Mouse (Mus musculus) ES-Bruce4 (cell line): Measurements from ENCODE around the gene Tmem202. TPM values are rescaled to one million over a fixed set of nuclear protein-coding genes. Genes with fewer than 3 reads are reported as not detected.

Experiments
- H3K27ac ChIP-seq: 2 replicates; pipeline ENCODE4 v1.5.1; 2012; ENCODE audit warnings: low read length, inconsistent platforms; ENCODE audit not compliant: insufficient read depth
- H3K27me3 ChIP-seq: 2 replicates; pipeline ENCODE4 v1.6.1; 2012; ENCODE audit warnings: mild to moderate bottlenecking, low read length, inconsistent platforms; ENCODE audit not compliant: control insufficient read depth, poor library complexity, insufficient read depth, severe bottlenecking
- H3K36me3 ChIP-seq: 2 replicates; pipeline ENCODE4 v1.6.1; 2012; ENCODE audit warnings: inconsistent platforms, mild to moderate bottlenecking, low read length, moderate library complexity; ENCODE audit not compliant: control insufficient read depth, poor library complexity, insufficient read depth, severe bottlenecking
- H3K4me1 ChIP-seq: one replicate; pipeline ENCODE4 v1.8.1; 2011; ENCODE audit warnings: low read length; ENCODE audit not compliant: control insufficient read depth, insufficient read depth
- H3K4me3 ChIP-seq: 2 replicates; pipeline ENCODE4 v1.5.1; 2011; ENCODE audit warnings: low read depth, mild to moderate bottlenecking, low read length
- H3K9ac ChIP-seq: 2 replicates; pipeline ENCODE4 v1.6.1; 2012; ENCODE audit warnings: low read depth, mild to moderate bottlenecking, inconsistent platforms; ENCODE audit not compliant: poor library complexity, severe bottlenecking
- H3K9me3 ChIP-seq: replicated peaks from 2 replicates; pipeline ENCODE4 v1.6.1; 2012; ENCODE audit warnings: mild to moderate bottlenecking, low read length, inconsistent platforms; ENCODE audit not compliant: control insufficient read depth, poor library complexity, insufficient read depth, severe bottlenecking
- CTCF ChIP-seq: IDR thresholded peaks from one replicate; pipeline ENCODE4 v1.8.1; 2011; ENCODE audit warnings: low read depth, low read length
- EP300 ChIP-seq: IDR thresholded peaks from 2 replicates; pipeline ENCODE4 v1.6.1; 2011; ENCODE audit warnings: low read depth, low read length; ENCODE audit not compliant: insufficient read depth
- POLR2A ChIP-seq: IDR thresholded peaks from one replicate; pipeline ENCODE4 v1.8.1; 2011; ENCODE audit warnings: low read length; ENCODE audit not compliant: insufficient read depth
- polyA plus RNA-seq: library from polyadenylated mRNA; stranded (reverse); fragments of >200 nt; gene quantifications from 2 replicates; pipeline ENCODE4 v1.2.4, GENCODE M21; 2011; ENCODE audit warnings: low read depth; ENCODE audit not compliant: missing spikeins, insufficient read depth, insufficient read length

The Tmem202 gene
- polyA plus RNA-seq, 1 experiment, result not detected

GRCm38 (mm10) chr9:59518976-59519375, 20.7 kb downstream of the Tmem202 start:
- Histone ChIP-seq H3K9ac (no peak overlapping the region), H3K27ac (no peak overlapping the region), H3K36me3 (no peaks in the 10 kb centered on the region), H3K4me3 (no peak overlapping the region), H3K27me3 (no peaks in the 10 kb centered on the region), H3K9me3 (no peaks in the 10 kb centered on the region), H3K4me1 (no peaks in the 10 kb centered on the region)
- TF ChIP-seq POLR2A, result no peak
- TF ChIP-seq EP300, result no peak
- TF ChIP-seq CTCF, result no peak

- no peak overlapping the region for H3K4me3 ChIP-seq
- H3K4me1 ChIP-seq, result no peaks in the 10 kb centered on the region
- no peak overlapping the region for H3K9ac ChIP-seq
- no peaks in the 10 kb centered on the region for H3K36me3 ChIP-seq
- H3K27ac ChIP-seq, result no peak overlapping the region
- no peak for TF ChIP-seq CTCF
- no peak for TF ChIP-seq EP300
- TF ChIP-seq POLR2A, result no peak
- H3K27me3 ChIP-seq, result no peaks in the 10 kb centered on the region
- H3K9me3 ChIP-seq, result no peaks in the 10 kb centered on the region
Observed at GRCm38 (mm10) chr9:59517127-59517526, 22.5 kb downstream of the Tmem202 start.

DNA sequence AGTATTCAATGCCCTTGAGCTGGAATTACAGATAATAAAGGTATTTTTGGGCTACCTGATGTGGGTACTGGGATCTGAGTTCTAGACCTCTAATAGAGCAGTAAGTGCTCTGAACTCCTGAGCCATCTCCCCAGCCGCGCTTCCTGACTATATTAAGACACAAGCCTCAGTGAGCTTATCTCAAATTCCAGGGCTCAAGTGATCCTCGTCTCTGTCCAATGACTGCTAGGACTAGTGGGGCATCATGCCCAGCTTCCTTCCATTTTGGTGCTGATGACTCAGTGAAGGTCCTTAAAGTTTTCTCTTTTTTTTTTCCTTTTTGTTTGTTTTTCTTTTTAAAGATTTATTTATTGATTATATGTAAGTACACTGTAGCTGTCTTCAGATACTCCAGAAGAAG, 24.6 kb downstream of the Tmem202 start:
- no peak overlapping the region for H3K9ac ChIP-seq
- H3K4me1 ChIP-seq, result no peaks in the 10 kb centered on the region
- no peak overlapping the region for H3K27ac ChIP-seq
- H3K9me3 ChIP-seq, result no peaks in the 10 kb centered on the region
- H3K4me3 ChIP-seq, result no peak overlapping the region
- TF ChIP-seq EP300, result no peak
- TF ChIP-seq CTCF, result no peak
- no peak for TF ChIP-seq POLR2A
- H3K36me3 ChIP-seq, result no peaks in the 10 kb centered on the region
- no peaks in the 10 kb centered on the region for H3K27me3 ChIP-seq

DNA sequence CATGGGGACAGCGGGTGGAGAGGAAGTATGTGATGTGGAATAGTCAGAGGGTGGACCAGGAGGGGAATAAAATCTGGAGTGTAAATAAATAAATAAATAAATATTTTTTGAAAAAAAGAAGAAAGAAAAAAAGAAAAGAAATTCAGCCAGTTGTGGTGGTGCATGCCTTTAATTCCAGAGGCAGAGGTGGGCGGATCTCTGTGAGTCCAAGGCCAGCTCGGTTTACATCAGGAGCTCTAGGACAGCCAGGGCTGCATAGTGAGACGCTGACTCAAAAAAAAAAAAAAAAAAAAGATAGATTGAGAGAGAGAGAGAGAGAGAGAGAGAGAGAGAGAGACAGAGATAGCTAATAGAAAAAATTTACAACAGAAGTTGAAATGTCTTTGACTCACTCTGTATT, 27.3 kb downstream of the Tmem202 start:
- Histone ChIP-seq H3K4me3 (no peak overlapping the region), H3K9me3 (no peaks in the 10 kb centered on the region), H3K4me1 (no peaks in the 10 kb centered on the region), H3K36me3 (no peaks in the 10 kb centered on the region), H3K27ac (no peak overlapping the region), H3K9ac (no peak overlapping the region), H3K27me3 (no peaks in the 10 kb centered on the region)
- no peak for TF ChIP-seq POLR2A
- no peak for TF ChIP-seq EP300
- TF ChIP-seq CTCF, result no peak

GRCm38 (mm10) chr9:59508146-59508545, 31.5 kb downstream of the Tmem202 start:
- Histone ChIP-seq H3K27me3 (no peaks in the 10 kb centered on the region), H3K27ac (no peak overlapping the region), H3K4me1 (no peaks in the 10 kb centered on the region), H3K9ac (no peak overlapping the region), H3K9me3 (no peaks in the 10 kb centered on the region), H3K4me3 (no peak overlapping the region), H3K36me3 (no peaks in the 10 kb centered on the region)
- TF ChIP-seq EP300 (no peak), POLR2A (no peak), CTCF (no peak)

DNA sequence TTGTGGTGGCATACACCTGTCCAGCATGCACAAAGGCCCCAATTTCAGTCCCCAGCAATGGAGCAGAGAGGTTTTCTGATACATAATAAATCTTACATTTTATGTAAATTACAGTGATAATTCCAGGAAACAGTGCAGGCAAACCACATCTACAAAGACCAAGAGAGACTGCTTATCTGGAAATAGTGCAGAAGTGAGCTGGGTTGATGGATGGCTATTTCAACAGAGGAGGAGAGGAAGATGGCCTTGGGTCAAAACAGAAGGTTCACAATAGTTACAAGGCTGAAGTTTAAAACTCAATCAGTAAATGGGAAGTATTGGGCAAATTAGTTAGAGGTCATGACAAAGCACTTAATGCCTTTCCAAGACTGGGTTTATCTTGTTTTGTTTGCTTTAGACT, 52.3 kb downstream of the Tmem202 start:
- no peaks in the 10 kb centered on the region for H3K9me3 ChIP-seq
- peak overlapping the region; percentile 64 for H3K27ac ChIP-seq
- peak overlapping the region; percentile 51 for H3K9ac ChIP-seq
- H3K27me3 ChIP-seq, result no peaks in the 10 kb centered on the region
- H3K4me1 ChIP-seq, result no peaks in the 10 kb centered on the region
- TF ChIP-seq EP300 (no peak), CTCF (no peak), POLR2A (no peak)
- peak overlapping the region; percentile 87; the same call in 1 of the 2 replicates for H3K4me3 ChIP-seq
- 0 out of 2 replicates have a peak, but pooled peaks cover 2% of the 10 kb centered on the region for H3K36me3 ChIP-seq
